Mouse (Mus musculus) urinary bladder, postnatal 4 days (tissue): ENCODE data around the gene Gm45140.

Source experiments
- DNase-seq, 2 experiments: peaks; one replicate each; pipeline ENCODE4 v3.0.0; 2021 to 2022; ENCODE audit warnings: low spot score in 2 of 2

The Gm45140 gene

DNA sequence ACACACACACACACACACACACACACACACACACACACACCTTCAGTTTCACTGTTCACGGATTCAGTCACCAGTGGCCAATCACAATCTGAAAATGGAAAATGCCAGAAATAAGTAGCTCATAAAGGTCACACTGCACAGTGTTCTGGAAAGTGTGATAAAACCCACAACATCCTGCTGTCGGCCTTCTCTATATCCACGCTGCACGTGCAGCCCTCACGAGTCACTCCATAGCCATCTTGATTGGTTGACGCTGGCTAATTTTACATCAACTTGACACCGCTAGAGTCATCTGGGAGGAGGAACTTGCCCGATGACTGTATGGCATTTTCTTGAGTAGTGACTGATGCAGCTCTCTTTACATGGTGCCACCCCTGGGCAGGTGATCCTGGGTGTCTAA, 93.6 kb downstream of the Gm45140 start:
- DNase-seq, result no peak

DNA sequence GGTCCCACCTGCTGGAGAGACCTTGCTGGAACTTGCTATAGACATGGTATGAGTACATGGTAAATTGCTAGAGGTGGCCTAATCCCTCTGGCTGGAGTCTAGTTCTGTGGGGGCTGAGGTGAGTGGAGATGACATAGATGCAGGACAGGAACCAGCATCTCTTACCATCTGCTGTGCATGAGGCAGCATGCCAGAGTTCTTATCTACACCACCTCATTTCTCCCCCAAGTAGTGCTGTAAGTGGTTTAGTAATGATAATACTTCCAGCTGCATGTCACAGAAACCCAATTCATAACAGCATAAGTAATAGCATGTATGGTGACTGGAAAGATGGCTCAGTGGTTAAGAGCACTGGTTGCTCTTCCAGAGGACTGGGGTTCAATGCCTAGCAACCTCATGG, 95.1 kb downstream of the Gm45140 start:
- DNase-seq, result no peak

DNA sequence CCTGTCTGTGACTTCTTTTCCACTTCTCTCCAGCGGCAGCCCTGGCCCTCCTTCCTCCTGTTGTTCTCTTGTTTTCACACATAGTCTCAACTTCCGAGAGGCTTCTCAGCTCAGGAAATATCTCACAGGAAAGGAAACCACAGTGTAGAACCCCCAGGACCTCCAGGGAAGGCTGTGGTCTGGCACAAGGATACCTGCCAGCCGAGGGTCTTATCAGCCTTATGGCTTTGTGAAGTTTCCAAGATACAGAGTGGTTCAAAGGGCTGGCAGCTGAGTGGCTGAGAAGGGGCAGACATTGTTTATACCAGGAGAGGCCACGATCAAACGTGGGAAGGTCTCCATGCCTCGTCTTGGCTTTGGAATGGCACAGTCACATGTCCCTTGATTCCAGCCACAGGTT, 95.7 kb downstream of the Gm45140 start:
- no peak for DNase-seq
